Mouse (Mus musculus): ENCODE results near the gene Tdo2. TPM values are rescaled to one million over a fixed set of nuclear protein-coding genes. Genes with fewer than 3 reads are reported as not detected.

Tdo2 gene
- total RNA-seq, 2 experiments from 2014 or later, result 0.71 TPM; not detected in 1

Other genes with a start within 250 kb of the Tdo2 start
- 1 to 10 TPM; 5.0 to 5.4 TPM for gene Ctso, start 43.6 kb downstream of the Tdo2 start, total RNA-seq (2021)
- not detected for gene Asic5, start 6.1 kb upstream of the Tdo2 start, total RNA-seq (2021)
- gene Gucy1b1, start 98.5 kb upstream of the Tdo2 start, total RNA-seq (2021), result 1 to 10 TPM; 2.7 to 3.3 TPM
- gene Gucy1a1, start 169.6 kb upstream of the Tdo2 start, total RNA-seq (2021), result 1 to 10 TPM; 5.1 to 5.5 TPM